Mouse (Mus musculus): Measurements from ENCODE around the gene Gfra1. TPM values are rescaled to one million over a fixed set of nuclear protein-coding genes. Genes with fewer than 3 reads are reported as not detected.
A peak's percentile ranks its signal among the peaks of the same experiment; 100 is the strongest.

The Gfra1 gene
- polyA plus RNA-seq, 1 experiment from 2014 or later = 17.3 TPM

DNA sequence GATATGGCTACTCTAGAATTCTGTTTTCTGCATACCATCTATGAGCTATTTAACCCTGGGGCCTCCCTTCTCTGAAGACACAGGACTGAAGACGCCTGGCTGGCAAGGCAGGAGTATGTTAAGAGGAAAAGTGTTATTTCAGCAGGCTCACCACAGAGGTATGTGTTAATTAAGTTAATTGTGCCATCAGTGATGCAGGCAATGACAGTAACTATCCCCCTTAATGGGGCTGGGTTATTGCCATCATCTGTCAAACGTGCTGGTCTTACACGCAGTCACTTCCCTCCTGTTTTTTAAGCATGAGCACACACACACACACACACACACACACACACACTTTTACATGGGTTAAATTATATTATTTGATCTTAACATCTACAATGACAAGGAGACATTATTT is 8.0 kb upstream of the Gfra1 start:
- peaks cover 3% of the 10 kb centered on the region; the same call in 1 of the 2 replicates for H3K9me3 ChIP-seq (ENCODE audit: control insufficient read depth, low read length)
- H3K4me3 ChIP-seq (replicated peaks; ENCODE audit: low read length) = no peak overlapping the region
- H3K36me3 ChIP-seq (ENCODE audit: control insufficient read depth, insufficient read depth) = no peaks in the 10 kb centered on the region
- peaks cover 8% of the 10 kb centered on the region for H3K4me1 ChIP-seq (replicated peaks; ENCODE audit: control insufficient read depth, insufficient read depth, low read length)
- H3K27me3 ChIP-seq (replicated peaks; ENCODE audit: control insufficient read depth, insufficient read depth, low read length) = peaks cover 3% of the 10 kb centered on the region
- H3K27ac ChIP-seq (ENCODE audit: low read length) = no peak overlapping the region
- 33% methylated on average over 3 of the region's 3 CpGs for whole genome bisulfite sequencing
- no peak for ATAC-seq
- H3K4me2 ChIP-seq (ENCODE audit: low read length) = no peak overlapping the region
- H3K9ac ChIP-seq (replicated peaks; ENCODE audit: low read depth, low read length) = no peak overlapping the region

DNA sequence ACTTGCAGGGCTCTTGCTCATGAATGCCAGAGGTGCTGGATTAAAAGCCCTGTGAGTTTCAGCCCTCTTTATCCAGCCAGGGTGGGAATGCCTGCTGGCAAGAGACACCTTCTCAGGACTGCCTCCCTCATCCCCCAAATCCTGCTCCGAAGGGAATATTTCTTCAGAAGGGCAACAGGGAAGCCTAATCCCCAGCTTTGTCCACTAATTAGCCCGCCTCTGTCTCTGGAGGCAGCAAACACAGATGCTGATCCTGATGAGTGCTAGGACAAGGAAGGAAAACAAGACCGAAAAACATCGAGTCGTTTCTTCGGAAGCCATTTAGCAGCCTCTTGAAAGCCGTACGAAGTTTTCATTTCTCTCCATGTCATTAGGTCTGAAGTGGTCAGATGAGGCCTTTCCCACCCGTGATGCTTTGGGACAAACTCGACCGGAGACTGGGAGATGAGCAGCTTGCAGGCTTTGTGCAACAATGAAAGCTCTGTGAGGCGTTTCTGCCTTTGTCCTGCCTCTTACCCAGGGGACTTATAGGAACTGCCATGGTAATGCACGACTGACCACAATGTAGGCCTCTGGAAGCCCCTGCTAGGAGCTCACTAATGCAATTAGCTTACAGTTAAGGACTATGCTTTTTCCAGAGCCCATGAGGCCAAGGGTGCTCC is 4.8 kb upstream of the Gfra1 start:
- no peak overlapping the region for H3K4me3 ChIP-seq (replicated peaks; ENCODE audit: low read length)
- no peaks in the 10 kb centered on the region for H3K36me3 ChIP-seq (ENCODE audit: control insufficient read depth, insufficient read depth)
- peaks cover 3% of the 10 kb centered on the region for H3K27me3 ChIP-seq (replicated peaks; ENCODE audit: control insufficient read depth, insufficient read depth, low read length)
- H3K9me3 ChIP-seq (ENCODE audit: control insufficient read depth, low read length) = no peaks in the 10 kb centered on the region
- 6% methylated on average over 13 of the region's 13 CpGs for WGBS
- H3K4me2 ChIP-seq (ENCODE audit: low read length) = no peak overlapping the region; the same call in 1 of the 2 replicates
- no peak overlapping the region for H3K27ac ChIP-seq (ENCODE audit: low read length)
- peaks cover 21% of the 10 kb centered on the region for H3K4me1 ChIP-seq (replicated peaks; ENCODE audit: control insufficient read depth, insufficient read depth, low read length)
- no peak for ATAC-seq
- no peak overlapping the region for H3K9ac ChIP-seq (replicated peaks; ENCODE audit: low read depth, low read length)

- H3K4me1 ChIP-seq (replicated peaks; ENCODE audit: control insufficient read depth, insufficient read depth, low read length) = peaks cover 46% of the 10 kb centered on the region
- H3K4me2 ChIP-seq (ENCODE audit: low read length) = peak overlapping the region; percentile 75
- H3K36me3 ChIP-seq (ENCODE audit: control insufficient read depth, insufficient read depth) = no peaks in the 10 kb centered on the region
- H3K27me3 ChIP-seq (replicated peaks; ENCODE audit: control insufficient read depth, insufficient read depth, low read length) = peaks cover 26% of the 10 kb centered on the region
- no peaks in the 10 kb centered on the region for H3K9me3 ChIP-seq (ENCODE audit: control insufficient read depth, low read length)
- ATAC-seq = peak; percentile 56
- peak overlapping the region; percentile 58; the same call in 1 of the 2 replicates for H3K9ac ChIP-seq (replicated peaks; ENCODE audit: low read depth, low read length)
- H3K27ac ChIP-seq (ENCODE audit: low read length) = no peak overlapping the region; the same call in 1 of the 2 replicates
- peak overlapping the region; percentile 45 for H3K4me3 ChIP-seq (replicated peaks; ENCODE audit: low read length)
- 5% methylated on average over 16 of the region's 16 CpGs for WGBS
Observed at GRCm38 (mm10) chr19:58456491-58457061, 867 bp upstream of the Gfra1 start.

GRCm38 (mm10) chr19:58455061-58455495 is 631 bp downstream of the Gfra1 start:
- H3K27me3 ChIP-seq (replicated peaks; ENCODE audit: control insufficient read depth, insufficient read depth, low read length) = peaks cover 26% of the 10 kb centered on the region
- H3K36me3 ChIP-seq (ENCODE audit: control insufficient read depth, insufficient read depth) = no peaks in the 10 kb centered on the region
- H3K9me3 ChIP-seq (ENCODE audit: control insufficient read depth, low read length) = no peaks in the 10 kb centered on the region
- peak overlapping the region; percentile 75 for H3K4me2 ChIP-seq (ENCODE audit: low read length)
- peaks cover 45% of the 10 kb centered on the region for H3K4me1 ChIP-seq (replicated peaks; ENCODE audit: control insufficient read depth, insufficient read depth, low read length)
- peak; percentile 36 for ATAC-seq
- peak overlapping the region; percentile 58 for H3K9ac ChIP-seq (replicated peaks; ENCODE audit: low read depth, low read length)
- WGBS = 0% methylated on average over 21 of the region's 21 CpGs
- H3K27ac ChIP-seq (ENCODE audit: low read length) = peak overlapping the region; percentile 22; the same call in 1 of the 2 replicates
- peak overlapping the region; percentile 45 for H3K4me3 ChIP-seq (replicated peaks; ENCODE audit: low read length)

GRCm38 (mm10) chr19:58454261-58455060 is 1.2 kb downstream of the Gfra1 start:
- ATAC-seq = peak; percentile 27
- H3K4me1 ChIP-seq (replicated peaks; ENCODE audit: control insufficient read depth, insufficient read depth, low read length) = peaks cover 44% of the 10 kb centered on the region
- peak overlapping the region; percentile 58 for H3K9ac ChIP-seq (replicated peaks; ENCODE audit: low read depth, low read length)
- H3K4me3 ChIP-seq (replicated peaks; ENCODE audit: low read length) = peak overlapping the region; percentile 45
- 1% methylated on average over 59 of the region's 61 CpGs for WGBS
- H3K36me3 ChIP-seq (ENCODE audit: control insufficient read depth, insufficient read depth) = no peaks in the 10 kb centered on the region
- H3K9me3 ChIP-seq (ENCODE audit: control insufficient read depth, low read length) = no peaks in the 10 kb centered on the region
- H3K27ac ChIP-seq (ENCODE audit: low read length) = peak overlapping the region; percentile 22; the same call in 1 of the 2 replicates
- peak overlapping the region; percentile 75 for H3K4me2 ChIP-seq (ENCODE audit: low read length)
- peaks cover 23% of the 10 kb centered on the region for H3K27me3 ChIP-seq (replicated peaks; ENCODE audit: control insufficient read depth, insufficient read depth, low read length)

- 2% methylated on average over 22 of the region's 22 CpGs for WGBS
- no peak for ATAC-seq
- Histone ChIP-seq H3K36me3 (ENCODE audit: control insufficient read depth, insufficient read depth) (no peaks in the 10 kb centered on the region), H3K4me1 (replicated peaks; ENCODE audit: control insufficient read depth, insufficient read depth, low read length) (peaks cover 44% of the 10 kb centered on the region), H3K9ac (replicated peaks; ENCODE audit: low read depth, low read length) (peak overlapping the region; percentile 1; the same call in 1 of the 2 replicates), H3K27me3 (replicated peaks; ENCODE audit: control insufficient read depth, insufficient read depth, low read length) (peaks cover 23% of the 10 kb centered on the region), H3K4me3 (replicated peaks; ENCODE audit: low read length) (peak overlapping the region; percentile 45), H3K4me2 (ENCODE audit: low read length) (peak overlapping the region; percentile 75), H3K27ac (ENCODE audit: low read length) (no peak overlapping the region), H3K9me3 (ENCODE audit: control insufficient read depth, low read length) (no peaks in the 10 kb centered on the region)
Observed at GRCm38 (mm10) chr19:58453581-58453980, 2.1 kb downstream of the Gfra1 start.

DNA sequence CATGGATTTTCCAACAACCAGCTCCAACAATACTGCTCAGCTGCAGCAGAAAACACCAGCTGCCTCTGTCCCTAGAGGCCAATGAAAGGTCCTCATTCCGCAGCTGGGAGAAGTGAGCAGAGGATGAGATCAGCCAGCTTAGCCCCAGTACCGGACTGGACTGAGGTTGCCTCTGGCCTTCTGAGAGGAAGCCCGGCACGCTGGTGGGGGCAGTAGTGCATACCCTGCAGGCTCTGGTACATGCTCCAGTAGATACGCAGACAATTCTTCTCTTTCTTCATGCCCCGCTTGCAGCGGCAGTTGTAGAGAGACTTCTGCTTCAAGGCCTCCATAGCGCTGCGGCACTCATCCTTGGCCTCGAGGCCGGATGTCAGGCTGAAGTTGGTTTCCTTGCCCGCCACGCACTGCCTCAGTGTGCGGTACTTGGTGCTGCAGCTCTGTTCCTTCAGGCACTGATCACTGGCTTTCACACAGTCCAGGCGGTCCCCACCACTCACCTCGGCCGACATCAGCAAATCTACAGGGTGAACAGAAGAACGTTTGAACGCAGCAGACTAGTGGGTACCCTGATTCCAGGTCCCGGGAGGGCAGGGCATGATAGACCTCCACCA is 2.7 kb downstream of the Gfra1 start:
- Histone ChIP-seq H3K4me3 (replicated peaks; ENCODE audit: low read length) (peak overlapping the region; percentile 45), H3K9me3 (ENCODE audit: control insufficient read depth, low read length) (no peaks in the 10 kb centered on the region), H3K4me2 (ENCODE audit: low read length) (peak overlapping the region; percentile 75), H3K9ac (replicated peaks; ENCODE audit: low read depth, low read length) (peak overlapping the region; percentile 1; the same call in 1 of the 2 replicates), H3K36me3 (ENCODE audit: control insufficient read depth, insufficient read depth) (no peaks in the 10 kb centered on the region), H3K27ac (ENCODE audit: low read length) (no peak overlapping the region), H3K4me1 (replicated peaks; ENCODE audit: control insufficient read depth, insufficient read depth, low read length) (peaks cover 44% of the 10 kb centered on the region), H3K27me3 (replicated peaks; ENCODE audit: control insufficient read depth, insufficient read depth, low read length) (peaks cover 23% of the 10 kb centered on the region)
- no peak for ATAC-seq
- WGBS = 11% methylated on average over 20 of the region's 20 CpGs

DNA sequence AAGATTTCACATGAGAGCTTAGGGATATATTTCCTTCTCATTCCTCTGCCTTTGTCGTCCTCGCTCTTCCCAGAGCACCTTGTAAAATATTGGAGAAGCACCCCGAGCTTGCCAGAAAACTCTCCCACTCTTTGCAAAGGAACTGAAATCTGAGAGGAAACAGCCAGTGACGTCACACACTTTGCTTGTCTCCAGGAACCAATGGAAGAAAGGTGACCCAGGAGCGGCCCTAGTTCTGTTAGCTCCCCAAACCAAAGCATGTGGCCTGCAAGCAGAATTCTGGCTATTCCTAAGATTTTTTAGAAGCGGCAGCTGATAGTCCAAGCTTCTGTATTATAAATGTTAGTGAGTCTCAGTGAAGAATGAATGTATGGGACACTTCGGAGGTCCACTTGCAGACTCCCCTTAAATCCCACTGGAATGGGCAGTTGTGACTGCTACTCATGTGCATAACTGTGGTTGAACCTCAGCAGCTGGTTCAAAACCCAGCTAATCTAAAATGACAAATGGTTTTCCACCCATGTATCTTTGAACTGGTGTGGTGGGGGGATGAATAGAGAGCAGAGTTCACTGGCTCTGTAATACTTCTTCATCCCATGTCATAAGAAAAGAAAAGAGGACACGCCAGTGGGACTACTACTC is 3.4 kb downstream of the Gfra1 start:
- H3K9ac ChIP-seq (replicated peaks; ENCODE audit: low read depth, low read length) = no peak overlapping the region
- H3K4me1 ChIP-seq (replicated peaks; ENCODE audit: control insufficient read depth, insufficient read depth, low read length) = peaks cover 44% of the 10 kb centered on the region
- no peak overlapping the region; the same call in 1 of the 2 replicates for H3K4me2 ChIP-seq (ENCODE audit: low read length)
- peaks cover 23% of the 10 kb centered on the region for H3K27me3 ChIP-seq (replicated peaks; ENCODE audit: control insufficient read depth, insufficient read depth, low read length)
- no peak for ATAC-seq
- no peaks in the 10 kb centered on the region for H3K9me3 ChIP-seq (ENCODE audit: control insufficient read depth, low read length)
- H3K4me3 ChIP-seq (replicated peaks; ENCODE audit: low read length) = no peak overlapping the region
- no peaks in the 10 kb centered on the region for H3K36me3 ChIP-seq (ENCODE audit: control insufficient read depth, insufficient read depth)
- no peak overlapping the region for H3K27ac ChIP-seq (ENCODE audit: low read length)
- 62% methylated on average over 8 of the region's 8 CpGs for WGBS
